In the genomic region with DNA sequence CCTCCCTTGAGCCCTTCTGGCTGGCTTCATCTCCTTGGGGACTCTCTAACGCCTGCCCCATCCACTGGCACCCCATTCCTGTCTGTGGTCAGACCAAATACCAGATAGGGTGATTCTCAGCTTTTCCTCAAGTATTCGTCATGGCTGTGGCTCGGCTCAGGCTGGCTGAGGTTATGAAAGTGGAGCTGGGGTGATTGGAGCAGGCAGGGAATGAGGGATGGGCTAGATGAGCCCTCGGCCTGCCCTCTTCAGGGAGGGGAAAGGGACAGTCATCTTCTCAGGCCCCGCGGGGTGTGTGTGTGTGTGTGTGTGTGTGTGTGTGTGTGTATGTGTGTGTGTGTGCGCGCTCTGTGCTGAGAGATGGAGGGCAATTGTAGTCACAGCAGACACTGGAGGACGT, we compare ENCODE assay signal across 11 mouse cellular contexts. TPM values are rescaled to one million over a fixed set of nuclear protein-coding genes. Genes with fewer than 3 reads are reported as not detected.
DNase-seq lines count a peak whose midpoint lies in the region; ATAC-seq and TF ChIP-seq lines count a peak whose summit lies in the region.
"Had no signal": no experiment of that assay in that cellular context is flagged by ENCODE, and none has a peak within 500 bp of the region (broad histone marks: within the 10 kb centered on the region; RNA-seq: fewer than 3 reads in every experiment).

A gene (plus strand): TSS at position 334 of the 400 bp plus-strand sequence.

- DNase-seq in kidney, adult 2 months: no peak
- DNase-seq in 3134 (ENCODE audit: extremely low read depth, insufficient read length, low spot score) (peak; percentile 86), NIH3T3 (ENCODE audit: low read depth) (peak; percentile 94)
- no peak for DNase-seq in cerebellum, adult 9-11 months
- DNase-seq in cerebellum, postnatal 25 days: no peak
- no peak for DNase-seq in gastrocnemius, postnatal 36 days
- DNase-seq: cerebellum, adult 11 months; heart, postnatal 36 days had no signal

- no peak for TF ChIP-seq POLR2A in kidney, adult 2 months (IDR thresholded peaks at IDR 0.05; ENCODE audit: low read depth, low read length)

- H3K9ac ChIP-seq in kidney, embryonic 14.5 days (ENCODE audit: low read depth, low read length): 0 out of 2 replicates have a peak within 1 kb of the TSS, but pooled peaks have one; percentile 12
- H3K9ac ChIP-seq in intestine, embryonic 15.5 days: no peak within 1 kb of the TSS
- H3K9ac ChIP-seq: liver, embryonic 14.5 days had no signal

- no peak for TF ChIP-seq CTCF in kidney, adult 2 months (conservative IDR thresholded peaks at IDR 0.05; ENCODE audit: insufficient read depth, insufficient read length, low read depth, low read length)

- no peaks in the 10 kb centered on the region for H3K4me1 ChIP-seq in kidney, embryonic 14.5 days (ENCODE audit: control insufficient read depth, insufficient read depth, low read length)
- H3K4me1 ChIP-seq in kidney, adult 2 months (ENCODE audit: control insufficient read depth, insufficient read depth, low read length): no peaks in the 10 kb centered on the region
- H3K4me1 ChIP-seq in intestine, embryonic 15.5 days (replicated peaks): 0 out of 2 replicates have a peak, but pooled peaks cover 2% of the 10 kb centered on the region

- no peaks in the 10 kb centered on the region for H3K27me3 ChIP-seq in kidney, embryonic 14.5 days (ENCODE audit: control insufficient read depth, insufficient read depth, low read length)
- no peaks in the 10 kb centered on the region for H3K27me3 ChIP-seq in kidney, adult 2 months (replicated peaks; ENCODE audit: control insufficient read depth, insufficient read depth, low read length)
- no peaks in the 10 kb centered on the region for H3K27me3 ChIP-seq in intestine, embryonic 15.5 days (replicated peaks)

- no peaks in the 10 kb centered on the region for H3K9me3 ChIP-seq in kidney, embryonic 14.5 days (ENCODE audit: control insufficient read depth, low read length)
- no peaks in the 10 kb centered on the region for H3K9me3 ChIP-seq in intestine, embryonic 15.5 days

- no peak within 1 kb of the TSS for H3K4me2 ChIP-seq in kidney, embryonic 14.5 days (replicated peaks; ENCODE audit: low read depth, low read length)
- H3K4me2 ChIP-seq in intestine, embryonic 15.5 days (replicated peaks): no peak within 1 kb of the TSS

- 55% methylated on average over 9 of the region's 9 CpGs for WGBS in kidney, embryonic 14.5 days
- WGBS in kidney, adult 2 months: 55% methylated on average over 9 of the region's 9 CpGs
- WGBS in intestine, embryonic 15.5 days: 41% methylated on average over 9 of the region's 9 CpGs

- ATAC-seq in kidney, embryonic 14.5 days (ENCODE audit: low FRiP score, low TSS enrichment): peak; percentile 49; the same call in 1 of the 2 replicates
- peak; percentile 56 for ATAC-seq in intestine, embryonic 15.5 days

- intact Hi-C loops in gastrocnemius, postnatal 36 days (cut with DNase I): no loop called here

- no peaks in the 10 kb centered on the region for H3K36me3 ChIP-seq in kidney, embryonic 14.5 days (ENCODE audit: control insufficient read depth, insufficient read depth, low read length)
- no peaks in the 10 kb centered on the region for H3K36me3 ChIP-seq in kidney, adult 2 months (ENCODE audit: control insufficient read depth, insufficient read depth, low read length)
- no peaks in the 10 kb centered on the region for H3K36me3 ChIP-seq in intestine, embryonic 15.5 days

- no peak within 1 kb of the TSS for H3K4me3 ChIP-seq in kidney, embryonic 14.5 days (ENCODE audit: low read length)
- no peak within 1 kb of the TSS for H3K4me3 ChIP-seq in kidney, adult 2 months (ENCODE audit: insufficient read depth, low read depth, low read length)
- H3K4me3 ChIP-seq in intestine, embryonic 15.5 days (replicated peaks): no peak within 1 kb of the TSS

- H3K27ac ChIP-seq in kidney, embryonic 14.5 days (ENCODE audit: low read depth, low read length): no peak within 1 kb of the TSS
- H3K27ac ChIP-seq in kidney, adult 2 months (ENCODE audit: insufficient read depth, low read depth, low read length): no peak within 1 kb of the TSS
- H3K27ac ChIP-seq in intestine, embryonic 15.5 days: no peak within 1 kb of the TSS
- H3K27ac ChIP-seq: liver, embryonic 14.5 days had no signal

RNA-seq across cellular contexts. Expression of the gene that starts here (rescaled TPM):
- 0.19 and 0.34 TPM in 2 replicates for polyA plus RNA-seq in kidney, embryonic 14.5 days (2014; fragmentation: Nextera tagmentation; extraction: Ambion mirVana)
- polyA plus RNA-seq in kidney, adult 2 months (2012; rRNA removed): 0.48 and 0.67 TPM in 2 replicates
- 0.33 and 0.62 TPM in 2 replicates for polyA plus RNA-seq in intestine, embryonic 15.5 days (2015; fragmentation: Nextera tagmentation; extraction: Ambion mirVana)
- total RNA-seq in gastrocnemius, postnatal 36 days (2021): not detected
- total RNA-seq: heart, postnatal 36 days had no signal

Comparison
In these comparisons a context has a peak if more than half of its experiments do, and no peak if none do; other contexts are left out.
1. Peak in ATAC-seq and H3K9ac ChIP-seq in kidney, embryonic 14.5 days; RNA of the gene not detected or under 1 TPM.
2. Peak in ATAC-seq in intestine, embryonic 15.5 days; RNA of the gene not detected or under 1 TPM.
3. DNase-seq: peak in 3134 (single experiment) and NIH3T3 (single experiment); none in kidney, adult 2 months (single experiment), cerebellum, adult 9-11 months (single experiment), cerebellum, postnatal 25 days (0 of 2) and gastrocnemius, postnatal 36 days (0 of 2).